Mouse (Mus musculus) C2C12 (cell line): ENCODE data around the gene Scoc. TPM values are rescaled to one million over a fixed set of nuclear protein-coding genes. Genes with fewer than 3 reads are reported as not detected.

ENCODE experiments used
- H3K27me3 ChIP-seq: one replicate; pipeline ENCODE4 v1.6.1; 2011; ENCODE audit not compliant: control insufficient read depth, insufficient read depth, insufficient read length
- H3K36me3 ChIP-seq: one replicate; pipeline ENCODE4 v1.6.1; 2011; ENCODE audit not compliant: control insufficient read depth, insufficient read depth
- H3K4me3 ChIP-seq: one replicate; pipeline ENCODE4 v1.5.1; 2011; ENCODE audit warnings: mild to moderate bottlenecking, control low read depth; ENCODE audit not compliant: poor library complexity, insufficient read depth, severe bottlenecking
- H3K79me2 ChIP-seq: one replicate; pipeline ENCODE4 v1.6.1; 2011; ENCODE audit not compliant: control insufficient read depth, insufficient read depth
- H3K79me3 ChIP-seq: one replicate; pipeline ENCODE4 v1.6.1; 2011; ENCODE audit warnings: low read depth, control low read depth
- H3ac ChIP-seq: one replicate; pipeline ENCODE3; 2011; ENCODE audit warnings: low read depth; ENCODE audit not compliant: control insufficient read depth, insufficient read length
- CEBPB ChIP-seq: IDR thresholded peaks from one replicate; pipeline ENCODE4 v1.6.1; 2011; ENCODE audit warnings: low read depth, mild to moderate bottlenecking, control low read depth, moderate library complexity
- CTCF ChIP-seq: IDR thresholded peaks from one replicate; pipeline ENCODE4 v1.5.1; 2011; ENCODE audit not compliant: control insufficient read depth, insufficient read depth, insufficient read length
- FOSL1 ChIP-seq: IDR thresholded peaks from one replicate; pipeline ENCODE4 v1.8.0; 2011; ENCODE audit warnings: mild to moderate bottlenecking, low read length; ENCODE audit not compliant: poor library complexity, insufficient read depth, severe bottlenecking
- MAX ChIP-seq: IDR thresholded peaks from one replicate; pipeline ENCODE4 v1.6.1; 2011; ENCODE audit warnings: mild to moderate bottlenecking, control low read depth
- MYOD1 ChIP-seq: IDR thresholded peaks from one replicate; pipeline ENCODE4 v1.6.1; 2011; ENCODE audit warnings: low read depth; ENCODE audit not compliant: control insufficient read depth, insufficient read length
- MYOG ChIP-seq: IDR thresholded peaks from one replicate; pipeline ENCODE4 v1.6.1; 2011; ENCODE audit not compliant: control insufficient read depth, insufficient read length; ENCODE audit errors: extremely low read depth
- USF1 ChIP-seq: IDR thresholded peaks from one replicate; pipeline ENCODE4 v1.6.1; 2011; ENCODE audit warnings: low read depth, mild to moderate bottlenecking, control low read depth, moderate library complexity
- polyA plus RNA-seq: library from polyadenylated mRNA; unstranded; fragments of >200 nt; fragmentation: generic; extraction: Trizol; gene quantifications from one replicate; pipeline ENCODE4 v1.2.1, GENCODE M21; 2012; ENCODE audit warnings: missing spikeins

The Scoc gene
- polyA plus RNA-seq, 1 experiment = 41.6 TPM

DNA sequence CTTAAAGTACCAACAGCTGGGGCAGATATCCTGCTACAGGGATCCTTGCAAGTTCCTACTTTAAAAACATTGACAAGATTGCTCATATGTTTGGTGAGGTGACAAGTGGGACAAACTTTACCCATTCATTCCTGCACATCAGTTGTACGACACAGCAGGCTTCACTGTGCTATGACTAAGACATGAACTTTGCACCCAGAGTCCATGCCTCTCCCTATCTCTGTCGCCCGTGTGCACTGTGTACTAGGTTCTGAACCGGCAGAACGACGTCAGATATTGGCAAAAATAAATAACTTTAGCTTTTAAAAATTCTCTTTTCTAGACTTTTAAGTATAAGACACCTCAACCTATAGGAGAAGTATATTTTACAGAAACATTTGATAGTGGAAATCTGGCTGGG, 61.5 kb downstream of the Scoc start:
- H3K27me3 ChIP-seq = peaks cover 10% of the 10 kb centered on the region
- H3K79me2 ChIP-seq = no peaks in the 10 kb centered on the region
- no peaks in the 10 kb centered on the region for H3K79me3 ChIP-seq
- H3K4me3 ChIP-seq = no peak overlapping the region
- H3ac ChIP-seq = no peak overlapping the region
- no peaks in the 10 kb centered on the region for H3K36me3 ChIP-seq
- TF ChIP-seq MYOD1 = no peak
- no peak for TF ChIP-seq USF1
- TF ChIP-seq FOSL1 = no peak
- no peak for TF ChIP-seq MYOG
- TF ChIP-seq CEBPB = no peak
- TF ChIP-seq MAX = no peak
- no peak for TF ChIP-seq CTCF

DNA sequence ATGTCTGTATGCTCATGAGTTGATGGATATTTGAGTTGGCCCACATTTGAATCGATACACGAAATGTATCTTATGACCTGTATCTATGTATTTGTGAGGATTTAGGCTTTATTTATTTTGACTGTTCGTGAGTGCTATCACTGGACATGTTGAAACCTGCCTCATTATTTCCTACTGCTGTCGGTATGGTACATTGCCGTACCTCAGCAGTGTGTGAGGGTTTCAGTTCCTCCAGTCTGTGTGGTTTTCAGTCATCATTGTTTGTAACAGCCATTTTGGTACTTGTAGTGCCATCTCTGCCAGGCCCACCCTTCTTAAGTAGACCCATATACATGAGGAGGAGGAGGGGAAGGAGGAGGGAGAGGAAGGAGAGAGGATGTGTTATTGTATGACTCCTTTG, 63.9 kb downstream of the Scoc start:
- H3K79me2 ChIP-seq = no peaks in the 10 kb centered on the region
- no peaks in the 10 kb centered on the region for H3K36me3 ChIP-seq
- no peak overlapping the region for H3K4me3 ChIP-seq
- TF ChIP-seq CEBPB = no peak
- no peak for TF ChIP-seq MAX
- TF ChIP-seq USF1 = no peak
- no peak for TF ChIP-seq CTCF
- TF ChIP-seq MYOD1 = no peak
- no peak for TF ChIP-seq MYOG
- TF ChIP-seq FOSL1 = no peak
- H3K27me3 ChIP-seq = peaks cover 21% of the 10 kb centered on the region
- H3ac ChIP-seq = no peak overlapping the region
- no peaks in the 10 kb centered on the region for H3K79me3 ChIP-seq

DNA sequence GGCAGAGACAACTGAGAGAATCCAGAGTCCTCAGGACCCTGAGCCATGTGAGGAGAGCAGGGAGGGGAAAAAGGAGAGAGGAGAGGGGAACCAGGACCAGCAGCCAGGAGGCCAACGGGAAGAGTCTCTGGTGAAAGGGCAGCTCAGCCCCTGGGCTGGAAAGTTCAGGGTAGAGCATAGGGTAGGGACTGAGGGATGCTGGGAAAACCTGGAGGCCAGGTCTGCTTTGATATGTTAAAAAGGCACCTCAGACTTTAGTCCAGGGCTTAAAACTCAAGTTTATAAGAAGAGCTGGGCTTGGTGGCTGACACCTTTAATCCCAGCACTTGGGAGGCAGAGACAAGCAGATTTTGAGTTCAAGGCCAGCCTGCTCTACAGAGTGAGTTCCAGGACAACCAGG, 65.7 kb downstream of the Scoc start:
- no peak overlapping the region for H3K4me3 ChIP-seq
- TF ChIP-seq CTCF (no peak), USF1 (no peak), MYOD1 (no peak), CEBPB (no peak), MYOG (no peak), MAX (no peak), FOSL1 (no peak)
- no peaks in the 10 kb centered on the region for H3K36me3 ChIP-seq
- H3K79me2 ChIP-seq = no peaks in the 10 kb centered on the region
- H3K79me3 ChIP-seq = no peaks in the 10 kb centered on the region
- peaks cover 29% of the 10 kb centered on the region for H3K27me3 ChIP-seq
- H3ac ChIP-seq = no peak overlapping the region

DNA sequence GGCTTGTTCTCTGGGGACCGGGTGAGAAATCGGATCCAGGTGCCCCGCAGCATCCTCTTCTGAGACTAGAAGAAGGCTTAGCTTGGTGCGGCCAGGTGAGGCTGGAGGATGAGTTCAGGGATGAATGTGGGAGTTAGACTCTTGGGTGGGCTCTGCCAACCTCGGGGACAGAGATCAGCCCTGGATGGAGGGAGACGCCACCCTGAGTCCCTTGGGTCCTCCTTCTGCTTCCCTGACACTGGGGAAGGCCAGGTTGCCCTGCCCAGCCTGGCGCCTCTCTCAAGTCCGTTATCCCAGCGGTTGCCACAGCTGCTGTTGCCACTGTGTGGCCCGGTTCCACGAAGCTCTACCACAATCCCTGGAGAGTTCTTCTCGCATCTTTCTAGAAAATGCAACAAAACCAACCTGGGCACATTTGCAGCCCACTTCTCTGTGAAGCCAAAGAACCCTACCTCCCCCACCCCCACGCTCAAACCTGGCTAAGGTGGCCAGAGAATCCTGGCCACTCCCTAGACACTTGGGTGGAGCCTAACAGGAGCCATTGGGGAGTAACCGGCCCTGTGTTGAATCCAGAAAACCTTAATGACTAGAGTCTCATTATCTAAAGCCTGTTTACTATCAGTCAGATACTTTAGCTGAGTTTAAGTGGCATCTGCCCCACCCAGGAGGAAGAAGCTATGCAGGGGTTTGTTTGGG, 68.0 kb downstream of the Scoc start:
- H3K79me3 ChIP-seq = no peaks in the 10 kb centered on the region
- H3ac ChIP-seq = peak overlapping the region; percentile 45
- no peaks in the 10 kb centered on the region for H3K79me2 ChIP-seq
- H3K27me3 ChIP-seq = peaks cover 23% of the 10 kb centered on the region
- no peaks in the 10 kb centered on the region for H3K36me3 ChIP-seq
- H3K4me3 ChIP-seq = no peak overlapping the region
- TF ChIP-seq CEBPB (no peak), MAX (no peak), MYOD1 (no peak), FOSL1 (no peak), MYOG (no peak)

DNA sequence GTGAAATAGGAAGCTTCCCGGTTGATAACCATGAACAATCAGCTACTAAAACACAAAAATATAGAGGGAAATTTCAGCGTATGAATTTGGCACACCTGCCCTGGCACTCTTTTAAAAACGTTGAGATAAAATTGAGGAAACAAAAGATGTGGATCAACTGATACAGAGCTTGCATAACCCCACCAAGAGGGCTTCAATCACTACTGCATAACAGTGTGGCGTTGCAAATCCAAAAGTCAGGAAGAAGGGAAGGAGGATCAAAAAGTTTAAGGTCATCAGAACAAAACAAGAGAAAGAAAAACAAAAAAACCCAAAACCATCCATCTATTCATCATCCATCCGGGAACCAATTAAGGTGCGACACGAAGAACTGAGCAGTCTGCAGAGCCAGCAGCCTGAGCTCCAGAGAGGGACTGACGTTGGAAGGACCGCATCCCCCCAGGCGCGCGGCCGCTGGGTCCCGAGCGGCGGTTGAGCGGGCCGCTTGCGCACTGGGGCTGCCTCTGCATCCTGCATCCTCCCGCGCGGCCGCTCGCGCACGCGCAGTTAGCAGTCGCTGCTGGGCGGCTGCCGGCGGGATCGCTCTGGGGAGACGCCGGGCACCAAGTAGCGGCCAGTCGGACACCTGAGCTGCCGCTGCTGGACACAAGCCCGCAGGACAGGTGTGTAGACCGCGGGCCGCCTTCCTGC, 68.7 kb downstream of the Scoc start, which contains the start of gene Clgn:
TSS of gene Clgn (plus strand) at position 552 of the 690 bp plus-strand sequence.
- Histone ChIP-seq H3ac (peak within 1 kb of the TSS; percentile 45), H3K27me3 (peaks cover 23% of the 10 kb centered on the region), H3K4me3 (no peak within 1 kb of the TSS), H3K79me2 (no peaks in the 10 kb centered on the region), H3K79me3 (no peaks in the 10 kb centered on the region), H3K36me3 (no peaks in the 10 kb centered on the region)
- no peak for TF ChIP-seq MYOG
- no peak for TF ChIP-seq USF1
- no peak for TF ChIP-seq MAX
- no peak for TF ChIP-seq FOSL1
- no peak for TF ChIP-seq CEBPB
- TF ChIP-seq CTCF = no peak
- no peak for TF ChIP-seq MYOD1

DNA sequence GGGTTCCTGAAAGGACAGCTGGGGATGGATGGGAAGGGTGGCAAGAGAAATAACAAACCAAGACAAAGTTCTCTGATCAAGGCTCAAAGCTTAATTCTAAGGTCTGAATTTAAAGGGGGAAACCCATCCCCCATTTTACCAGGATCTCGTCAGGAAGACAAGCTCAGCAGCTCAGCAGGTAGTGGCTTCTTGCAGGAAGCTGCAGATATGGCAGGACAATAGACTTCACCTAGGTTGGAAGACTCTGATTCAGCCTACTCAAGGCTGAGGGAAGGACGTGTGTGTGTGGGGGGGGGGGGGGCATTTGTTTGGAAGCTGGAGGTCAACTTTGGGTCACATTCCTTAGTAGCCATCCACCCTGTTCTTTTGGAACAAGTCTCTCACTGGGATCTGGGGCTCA, 75.3 kb downstream of the Scoc start:
- H3K4me3 ChIP-seq = no peak overlapping the region
- no peaks in the 10 kb centered on the region for H3K27me3 ChIP-seq
- no peaks in the 10 kb centered on the region for H3K79me3 ChIP-seq
- no peak for TF ChIP-seq MYOG
- no peak for TF ChIP-seq CTCF
- TF ChIP-seq CEBPB = no peak
- TF ChIP-seq FOSL1 = no peak
- no peak for TF ChIP-seq MYOD1
- no peak for TF ChIP-seq MAX
- no peak for TF ChIP-seq USF1
- H3ac ChIP-seq = no peak overlapping the region
- H3K36me3 ChIP-seq = no peaks in the 10 kb centered on the region
- H3K79me2 ChIP-seq = no peaks in the 10 kb centered on the region
